Comparison of ENCODE assay signal across 15 mouse cellular contexts in the genomic region with DNA sequence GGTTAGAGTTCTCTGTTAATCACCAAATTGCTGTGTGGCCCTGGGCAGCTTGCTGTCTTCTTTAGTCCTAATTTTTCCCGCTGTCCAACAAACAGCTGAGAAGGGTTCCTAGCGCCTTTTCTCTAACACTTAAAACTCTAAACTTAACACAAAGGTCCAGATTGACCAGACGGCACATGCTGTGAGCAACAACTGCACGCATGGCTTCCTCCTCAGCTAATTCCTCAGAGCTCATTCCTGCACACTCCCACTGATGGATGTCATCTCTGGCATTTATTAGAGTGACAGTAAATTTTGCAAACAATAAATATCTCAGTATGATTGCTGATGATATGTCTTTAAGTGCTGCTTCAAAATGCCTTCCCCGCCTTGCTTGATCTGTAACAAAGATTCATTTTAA.
"Had no signal": no experiment of that assay in that cellular context is flagged by ENCODE, and none has a peak within 500 bp of the region (broad histone marks: within the 10 kb centered on the region; RNA-seq: fewer than 3 reads in every experiment).

No protein-coding gene starts in this region.

- H3K27ac ChIP-seq: hindbrain, postnatal 0 days; limb, embryonic 13.5 days; liver, embryonic 14.5 days; midbrain, embryonic 15.5 days; neural tube, embryonic 12.5 days; stomach, embryonic 15.5 days had no signal

- ATAC-seq: hindbrain, postnatal 0 days; midbrain, embryonic 15.5 days had no signal

- H3K4me1 ChIP-seq: neural tube, embryonic 12.5 days; stomach, embryonic 15.5 days had no signal

- H3K4me3 ChIP-seq: limb, embryonic 13.5 days; midbrain, embryonic 15.5 days; neural tube, embryonic 12.5 days; stomach, embryonic 15.5 days had no signal

- DNase-seq: kidney, adult 11 months; layer of hippocampus, adult 9-11 months; layer of hippocampus, postnatal 36 days; lung, adult 2 months; lung, postnatal 36 days; right cerebral cortex, postnatal 14 days; thymus, adult 2 months; thymus, postnatal 25 days had no signal

- H3K9me3 ChIP-seq: limb, embryonic 13.5 days; midbrain, embryonic 15.5 days; neural tube, embryonic 12.5 days; stomach, embryonic 15.5 days had no signal

- H3K27me3 ChIP-seq: limb, embryonic 13.5 days; midbrain, embryonic 15.5 days; neural tube, embryonic 12.5 days; stomach, embryonic 15.5 days had no signal

- H3K36me3 ChIP-seq: limb, embryonic 13.5 days; midbrain, embryonic 15.5 days; neural tube, embryonic 12.5 days; stomach, embryonic 15.5 days had no signal

- H3K9ac ChIP-seq: limb, embryonic 13.5 days; liver, embryonic 14.5 days; midbrain, embryonic 15.5 days; neural tube, embryonic 12.5 days; stomach, embryonic 15.5 days had no signal

- H3K4me2 ChIP-seq: limb, embryonic 13.5 days; midbrain, embryonic 11.5 days; midbrain, embryonic 15.5 days; neural tube, embryonic 12.5 days; stomach, embryonic 15.5 days had no signal
